Mouse (Mus musculus): ENCODE measurements around the gene F12. TPM values are rescaled to one million over a fixed set of nuclear protein-coding genes. Genes with fewer than 3 reads are reported as not detected.

The F12 gene
- polyA plus RNA-seq, 1 experiment from 2014 or later = 0.38 TPM

- Histone ChIP-seq H3K36me3 (ENCODE audit: control insufficient read depth, insufficient read depth, low read length) (peaks cover 21% of the 10 kb centered on the region), H3K9me3 (ENCODE audit: control insufficient read depth, low read length) (no peaks in the 10 kb centered on the region), H3K9ac (ENCODE audit: low read depth, low read length) (peak overlapping the region; percentile 82), H3K4me1 (ENCODE audit: control insufficient read depth, insufficient read depth, low read depth, low read length) (peaks cover 86% of the 10 kb centered on the region), H3K27me3 (replicated peaks; ENCODE audit: control insufficient read depth, insufficient read depth, low read length) (no peaks in the 10 kb centered on the region), H3K4me2 (ENCODE audit: low read length) (peak overlapping the region; percentile 99), H3K4me3 (ENCODE audit: low read length) (peak overlapping the region; percentile 57), H3K27ac (ENCODE audit: low read depth, low read length) (peak overlapping the region; percentile 84)
- 2% methylated on average over 41 of the region's 54 CpGs for WGBS
- peak; percentile 63 for ATAC-seq
Observed at GRCm38 (mm10) chr13:55471156-55471818, 44.7 kb upstream of the F12 start.

- Histone ChIP-seq H3K36me3 (ENCODE audit: control insufficient read depth, insufficient read depth, low read length) (peaks cover 12% of the 10 kb centered on the region), H3K27me3 (replicated peaks; ENCODE audit: control insufficient read depth, insufficient read depth, low read length) (no peaks in the 10 kb centered on the region), H3K4me3 (ENCODE audit: low read length) (no peak overlapping the region), H3K4me1 (ENCODE audit: control insufficient read depth, insufficient read depth, low read depth, low read length) (peaks cover 91% of the 10 kb centered on the region), H3K27ac (ENCODE audit: low read depth, low read length) (peak overlapping the region; percentile 84), H3K9ac (ENCODE audit: low read depth, low read length) (peak overlapping the region; percentile 82), H3K9me3 (ENCODE audit: control insufficient read depth, low read length) (no peaks in the 10 kb centered on the region), H3K4me2 (ENCODE audit: low read length) (peak overlapping the region; percentile 99)
- peak; percentile 32; the same call in 1 of the 2 replicates for ATAC-seq
- WGBS = 29% methylated on average over 9 of the region's 9 CpGs
Observed at GRCm38 (mm10) chr13:55470372-55470771, 43.8 kb upstream of the F12 start.

GRCm38 (mm10) chr13:55468851-55469560 is 42.4 kb upstream of the F12 start:
- Histone ChIP-seq H3K9ac (ENCODE audit: low read depth, low read length) (no peak overlapping the region), H3K4me2 (ENCODE audit: low read length) (no peak overlapping the region), H3K27ac (ENCODE audit: low read depth, low read length) (0 out of 2 replicates have a peak overlapping the region, but pooled peaks have one; percentile 5)

GRCm38 (mm10) chr13:55465830-55466440 is 39.3 kb upstream of the F12 start:
- H3K4me1 ChIP-seq (ENCODE audit: control insufficient read depth, insufficient read depth, low read depth, low read length) = peaks cover 70% of the 10 kb centered on the region
- WGBS = 51% methylated on average over 5 of the region's 5 CpGs
- peak overlapping the region; percentile 94 for H3K4me2 ChIP-seq (ENCODE audit: low read length)
- H3K27me3 ChIP-seq (replicated peaks; ENCODE audit: control insufficient read depth, insufficient read depth, low read length) = no peaks in the 10 kb centered on the region
- H3K36me3 ChIP-seq (ENCODE audit: control insufficient read depth, insufficient read depth, low read length) = no peaks in the 10 kb centered on the region
- H3K9ac ChIP-seq (ENCODE audit: low read depth, low read length) = peak overlapping the region; percentile 78
- no peaks in the 10 kb centered on the region for H3K9me3 ChIP-seq (ENCODE audit: control insufficient read depth, low read length)
- H3K4me3 ChIP-seq (ENCODE audit: low read length) = peak overlapping the region; percentile 66
- peak overlapping the region; percentile 9; the same call in 1 of the 2 replicates for H3K27ac ChIP-seq (ENCODE audit: low read depth, low read length)
- no peak for ATAC-seq

More at GRCm38 (mm10) chr13:55468851-55469560, 42.4 kb upstream of the F12 start:
- H3K9me3 ChIP-seq (ENCODE audit: control insufficient read depth, low read length) = no peaks in the 10 kb centered on the region
- 0 out of 2 replicates have a peak, but pooled peaks cover 4% of the 10 kb centered on the region for H3K36me3 ChIP-seq (ENCODE audit: control insufficient read depth, insufficient read depth, low read length)
- no peaks in the 10 kb centered on the region for H3K27me3 ChIP-seq (replicated peaks; ENCODE audit: control insufficient read depth, insufficient read depth, low read length)
- 33% methylated on average over 13 of the region's 13 CpGs for WGBS
- H3K4me1 ChIP-seq (ENCODE audit: control insufficient read depth, insufficient read depth, low read depth, low read length) = peaks cover 87% of the 10 kb centered on the region
- H3K4me3 ChIP-seq (ENCODE audit: low read length) = no peak overlapping the region
- ATAC-seq = no peak

GRCm38 (mm10) chr13:55465184-55465583 is 38.6 kb upstream of the F12 start:
- Histone ChIP-seq H3K27me3 (replicated peaks; ENCODE audit: control insufficient read depth, insufficient read depth, low read length) (no peaks in the 10 kb centered on the region), H3K9me3 (ENCODE audit: control insufficient read depth, low read length) (no peaks in the 10 kb centered on the region), H3K36me3 (ENCODE audit: control insufficient read depth, insufficient read depth, low read length) (no peaks in the 10 kb centered on the region), H3K27ac (ENCODE audit: low read depth, low read length) (peak overlapping the region; percentile 92), H3K4me3 (ENCODE audit: low read length) (peak overlapping the region; percentile 66), H3K4me2 (ENCODE audit: low read length) (peak overlapping the region; percentile 94), H3K9ac (ENCODE audit: low read depth, low read length) (peak overlapping the region; percentile 78), H3K4me1 (ENCODE audit: control insufficient read depth, insufficient read depth, low read depth, low read length) (peaks cover 62% of the 10 kb centered on the region)
- 0% methylated on average over 3 of the region's 3 CpGs for WGBS
- peak; percentile 32 for ATAC-seq

GRCm38 (mm10) chr13:55464027-55464884 is 37.7 kb upstream of the F12 start, which contains the start of gene Prr7:
Gene Prr7, plus strand, starts transcription at chr13:55464267.
- Histone ChIP-seq H3K9me3 (ENCODE audit: control insufficient read depth, low read length) (no peaks in the 10 kb centered on the region), H3K4me1 (ENCODE audit: control insufficient read depth, insufficient read depth, low read depth, low read length) (peaks cover 54% of the 10 kb centered on the region), H3K9ac (ENCODE audit: low read depth, low read length) (peak within 1 kb of the TSS; percentile 78), H3K27me3 (replicated peaks; ENCODE audit: control insufficient read depth, insufficient read depth, low read length) (no peaks in the 10 kb centered on the region), H3K36me3 (ENCODE audit: control insufficient read depth, insufficient read depth, low read length) (peaks cover 2% of the 10 kb centered on the region), H3K4me3 (ENCODE audit: low read length) (peak within 1 kb of the TSS; percentile 66), H3K27ac (ENCODE audit: low read depth, low read length) (peak within 1 kb of the TSS; percentile 92), H3K4me2 (ENCODE audit: low read length) (peak within 1 kb of the TSS; percentile 94)
- peak; percentile 76 for ATAC-seq
- under 1% methylated on average over 62 of the region's 84 CpGs for WGBS

GRCm38 (mm10) chr13:55463399-55464026 is 36.9 kb upstream of the F12 start:
- 0 out of 2 replicates have a peak, but pooled peaks have one; percentile 0 for ATAC-seq

GRCm38 (mm10) chr13:55462965-55463364 is 36.4 kb upstream of the F12 start:
- H3K27me3 ChIP-seq (replicated peaks; ENCODE audit: control insufficient read depth, insufficient read depth, low read length) = no peaks in the 10 kb centered on the region
- peaks cover 2% of the 10 kb centered on the region for H3K36me3 ChIP-seq (ENCODE audit: control insufficient read depth, insufficient read depth, low read length)
- H3K4me2 ChIP-seq (ENCODE audit: low read length) = peak overlapping the region; percentile 94; the same call in 1 of the 2 replicates
- peaks cover 44% of the 10 kb centered on the region for H3K4me1 ChIP-seq (ENCODE audit: control insufficient read depth, insufficient read depth, low read depth, low read length)
- WGBS = 53% methylated on average over 2 of the region's 2 CpGs
- no peaks in the 10 kb centered on the region for H3K9me3 ChIP-seq (ENCODE audit: control insufficient read depth, low read length)
- H3K4me3 ChIP-seq (ENCODE audit: low read length) = no peak overlapping the region
- no peak overlapping the region for H3K9ac ChIP-seq (ENCODE audit: low read depth, low read length)
- H3K27ac ChIP-seq (ENCODE audit: low read depth, low read length) = no peak overlapping the region; the same call in 1 of the 2 replicates
- ATAC-seq = no peak

More at GRCm38 (mm10) chr13:55463399-55464026, 36.9 kb upstream of the F12 start:
- peak overlapping the region; percentile 66 for H3K4me3 ChIP-seq (ENCODE audit: low read length)
- peak overlapping the region; percentile 92 for H3K27ac ChIP-seq (ENCODE audit: low read depth, low read length)
- peaks cover 2% of the 10 kb centered on the region for H3K36me3 ChIP-seq (ENCODE audit: control insufficient read depth, insufficient read depth, low read length)
- H3K9ac ChIP-seq (ENCODE audit: low read depth, low read length) = peak overlapping the region; percentile 78
- no peaks in the 10 kb centered on the region for H3K27me3 ChIP-seq (replicated peaks; ENCODE audit: control insufficient read depth, insufficient read depth, low read length)
- H3K4me2 ChIP-seq (ENCODE audit: low read length) = peak overlapping the region; percentile 94
- peaks cover 46% of the 10 kb centered on the region for H3K4me1 ChIP-seq (ENCODE audit: control insufficient read depth, insufficient read depth, low read depth, low read length)
- H3K9me3 ChIP-seq (ENCODE audit: control insufficient read depth, low read length) = no peaks in the 10 kb centered on the region
- 4% methylated on average over 14 of the region's 14 CpGs for WGBS
